Mouse (Mus musculus): Measurements from ENCODE around the gene Med10.

- TF ChIP-seq GATA1 (IDR thresholded peaks at IDR 0.05; ENCODE audit: borderline replicate concordance, low read length) (no peak), FLI1 (IDR thresholded peaks at IDR 0.05; ENCODE audit: low read length) (no peak)
Measured at GRCm38 (mm10) chr13:69849579-69849978, 47.4 kb downstream of the Med10 start.

All from megakaryocyte, embryonic 14.5 days (primary cell).